Mouse (Mus musculus): Measurements from ENCODE around the gene AI854703. TPM values are rescaled to one million over a fixed set of nuclear protein-coding genes. Genes with fewer than 3 reads are reported as not detected.

AI854703 gene
- total RNA-seq (2021) = 10 to 100 TPM; 15.6 to 18.4 TPM
- long read RNA-seq, experiment 1, transcript AI854703-201 (4 exons, 3,517 nt) = major isoform, 6 of 23 reads
- long read RNA-seq, experiment 1, partial matches to known transcripts = 11 of 23 reads
- long read RNA-seq, experiment 1, other reads (novel, unspliced or antisense) = 6 of 23 reads
- long read RNA-seq, experiment 2, transcript AI854703-201 (4 exons, 3,517 nt) = major isoform, 12 of 38 reads
- long read RNA-seq, experiment 2, partial matches to known transcripts = 15 of 38 reads
- long read RNA-seq, experiment 2, other reads (novel, unspliced or antisense) = 11 of 38 reads

DNA sequence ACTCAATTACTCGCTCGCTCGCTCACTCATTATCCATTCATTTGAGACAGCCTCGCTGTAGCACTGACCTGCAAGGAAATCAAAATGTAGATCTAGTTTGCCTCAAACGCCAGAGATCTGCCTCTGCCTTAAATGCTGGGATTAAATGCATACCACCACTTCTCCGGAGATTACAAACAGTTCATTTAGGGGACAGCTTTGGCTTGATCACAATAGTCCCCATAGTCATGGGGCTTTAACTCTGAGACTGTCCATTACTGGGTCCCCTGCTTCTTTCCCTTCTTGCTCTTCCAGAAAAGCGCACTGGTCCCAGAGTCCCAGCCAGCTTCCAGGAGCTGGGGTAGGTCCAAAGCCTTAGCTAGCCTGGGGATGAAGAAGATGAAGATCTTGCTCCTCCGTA lies at the start of gene AI854703:
Gene AI854703, plus strand, starts transcription at position 301 of the 400 bp plus-strand sequence.
- intact Hi-C loops (cut with DNase I) = loop anchor here (5.0 kb wide), 1 partner anchor 34 kb away; the partner anchor contains the start of genes Gm44965 and Repin1
- DNase-seq (ENCODE audit: low spot score in 2 of 2) = no peak

- intact Hi-C loops (cut with DNase I) = no loop called here
- DNase-seq (ENCODE audit: low spot score in 2 of 2) = no peak
Measured at GRCm38 (mm10) chr6:48578736-48579135, 47.8 kb upstream of the AI854703 start.

GRCm38 (mm10) chr6:48579215-48579648 lies 47.3 kb upstream of the AI854703 start:
- DNase-seq (ENCODE audit: low spot score in 2 of 2) = no peak
- intact Hi-C loops (cut with DNase I) = no loop called here

DNA sequence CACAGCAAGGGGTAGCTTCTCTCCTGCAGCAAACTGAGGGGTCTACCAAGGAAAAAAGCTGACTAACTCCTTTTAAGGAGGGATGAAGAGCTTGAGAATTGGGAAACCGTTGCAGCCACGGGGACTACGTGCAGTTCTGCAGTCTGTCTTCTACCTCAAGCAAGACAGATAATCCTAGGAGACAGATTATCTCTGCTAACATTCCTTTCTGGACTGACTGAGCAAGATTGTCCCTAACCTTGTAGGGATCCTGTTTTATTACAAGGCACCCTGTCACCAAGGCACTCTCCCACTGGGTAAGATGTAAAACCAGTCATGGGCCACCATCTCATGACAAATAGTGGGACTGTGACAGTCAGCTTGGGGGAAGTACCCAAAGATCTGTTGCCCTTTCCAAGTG lies 45.3 kb upstream of the AI854703 start:
- no peak for DNase-seq (ENCODE audit: low spot score in 2 of 2)
- intact Hi-C loops (cut with DNase I) = no loop called here

DNA sequence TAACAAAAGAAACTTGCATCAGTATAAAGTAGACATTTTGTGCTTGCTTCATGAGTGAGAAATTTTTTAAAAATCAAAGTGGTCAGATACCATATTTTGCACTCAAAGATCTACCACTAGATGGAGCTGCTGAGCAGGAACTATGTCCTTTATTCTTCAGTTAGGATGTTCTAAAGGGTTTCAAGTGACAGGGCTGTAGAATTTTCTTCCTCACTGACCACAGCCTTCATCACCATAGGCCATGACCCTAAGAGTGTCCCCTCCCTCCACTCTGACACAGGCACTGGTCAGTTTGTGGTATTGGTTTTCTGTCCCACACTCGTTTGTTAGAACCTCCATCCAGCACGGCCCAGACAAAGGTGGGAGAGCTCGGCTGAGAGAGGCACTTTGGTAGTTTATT lies 44.5 kb upstream of the AI854703 start:
- DNase-seq (ENCODE audit: low spot score in 2 of 2) = peak; percentile 68 to 73
- intact Hi-C loops (cut with DNase I) = loop anchor here (2.0 kb wide), 1 partner anchor 61 kb away; no protein-coding TSS in a partner anchor

DNA sequence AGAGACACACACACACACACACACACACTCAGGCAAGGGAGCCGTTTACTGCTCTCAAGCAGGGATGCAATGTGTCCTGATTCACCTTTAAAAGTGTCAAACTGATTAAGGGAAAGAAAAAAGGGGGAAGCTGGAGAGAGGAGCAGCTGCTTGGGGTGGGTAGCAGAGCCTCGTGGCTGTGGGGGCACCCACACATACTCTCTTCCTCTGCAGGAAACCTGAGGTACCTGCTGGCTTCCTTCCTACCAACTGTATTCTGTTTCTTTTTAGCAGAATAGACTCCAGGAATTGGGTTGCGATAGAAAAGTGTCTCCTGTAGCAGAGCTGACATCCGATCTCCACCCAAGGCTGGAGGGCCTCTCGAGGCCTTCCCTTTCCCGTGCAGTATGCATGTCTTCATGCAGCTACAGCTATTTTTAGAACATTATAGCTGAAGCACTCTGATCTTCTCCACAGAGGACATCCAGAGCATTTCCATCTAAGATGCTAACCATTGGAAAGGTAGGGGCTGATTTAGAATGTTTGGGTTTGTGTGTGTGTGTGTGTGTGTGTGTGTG lies 37.3 kb upstream of the AI854703 start, which contains the start of gene Gm45021:
Gene Gm45021, plus strand, starts transcription at position 417 of the 557 bp plus-strand sequence.
- intact Hi-C loops (cut with DNase I) = no loop called here
- DNase-seq (ENCODE audit: low spot score in 2 of 2) = no peak

GRCm38 (mm10) chr6:48591221-48591845 lies 35.2 kb upstream of the AI854703 start:
- DNase-seq (ENCODE audit: low spot score in 2 of 2) = no peak
- intact Hi-C loops (cut with DNase I) = loop anchor here (5.0 kb wide), 1 partner anchor 36 kb away; the partner anchor contains the start of gene AI854703

DNA sequence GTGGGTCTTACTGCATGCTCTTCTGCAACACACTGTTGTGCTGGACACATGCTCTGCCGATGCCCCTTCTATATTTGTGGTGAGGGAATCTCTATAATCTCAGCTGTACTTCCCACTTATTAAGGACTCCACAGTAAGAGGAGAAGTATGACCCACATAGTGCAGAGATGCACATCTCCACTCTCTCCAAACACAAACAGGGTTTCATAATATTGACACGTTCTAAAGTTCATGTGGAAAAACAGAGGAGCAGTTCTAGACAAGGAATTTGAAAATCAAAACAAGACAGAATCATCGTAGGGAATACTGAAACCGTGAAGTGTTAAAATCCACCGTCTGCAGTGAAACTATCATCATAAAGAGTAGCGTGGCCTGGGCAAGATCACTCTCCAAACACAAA lies 34.7 kb upstream of the AI854703 start:
- intact Hi-C loops (cut with DNase I) = loop anchor here (5.0 kb wide), 1 partner anchor 35 kb away; the partner anchor contains the start of gene AI854703
- no peak for DNase-seq (ENCODE audit: low spot score in 2 of 2)

GRCm38 (mm10) chr6:48593158-48594042 lies 33.2 kb upstream of the AI854703 start, which contains the start of the genes Repin1 and Gm44965:
Gene Repin1, plus strand, starts transcription at chr6:48593883.
Gene Gm44965, plus strand, starts transcription at chr6:48593941.
- peak; percentile 90 to 92 for DNase-seq (ENCODE audit: low spot score in 2 of 2)
- intact Hi-C loops (cut with DNase I) = loop anchor here (5.0 kb wide), 1 partner anchor 34 kb away; the partner anchor contains the start of gene AI854703

GRCm38 (mm10) chr6:48594043-48594738 lies 32.4 kb upstream of the AI854703 start:
- intact Hi-C loops (cut with DNase I) = loop anchor here (5.0 kb wide), 1 partner anchor 33 kb away; the partner anchor contains the start of gene AI854703
- peak; percentile 65 to 69 for DNase-seq (ENCODE audit: low spot score in 2 of 2)

GRCm38 (mm10) chr6:48595278-48595677 lies 31.3 kb upstream of the AI854703 start:
- peak in 1 of 2 experiments; percentile 57 for DNase-seq (ENCODE audit: low spot score in 2 of 2)
- intact Hi-C loops (cut with DNase I) = no loop called here

GRCm38 (mm10) chr6:48596545-48597232 lies 29.9 kb upstream of the AI854703 start:
- intact Hi-C loops (cut with DNase I) = no loop called here
- DNase-seq (ENCODE audit: low spot score in 2 of 2) = no peak

DNA sequence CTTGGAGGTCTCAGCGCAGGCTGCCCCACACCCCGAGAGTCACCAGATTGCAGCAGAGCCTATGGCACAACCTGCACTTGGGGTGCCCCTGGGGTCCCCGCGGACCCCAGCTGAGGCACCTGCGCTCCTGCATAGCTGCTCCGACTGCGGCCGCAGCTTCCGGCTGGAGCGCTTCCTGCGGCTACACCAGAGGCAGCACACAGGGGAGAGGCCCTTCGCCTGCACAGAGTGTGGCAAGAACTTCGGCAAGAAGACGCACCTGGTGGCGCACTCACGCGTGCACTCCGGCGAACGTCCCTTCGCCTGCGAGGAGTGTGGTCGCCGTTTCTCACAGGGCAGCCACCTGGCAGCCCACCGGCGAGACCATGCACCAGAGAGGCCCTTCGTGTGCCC lies 29.3 kb upstream of the AI854703 start:
- no peak for DNase-seq (ENCODE audit: low spot score in 2 of 2)
- intact Hi-C loops (cut with DNase I) = no loop called here

DNA sequence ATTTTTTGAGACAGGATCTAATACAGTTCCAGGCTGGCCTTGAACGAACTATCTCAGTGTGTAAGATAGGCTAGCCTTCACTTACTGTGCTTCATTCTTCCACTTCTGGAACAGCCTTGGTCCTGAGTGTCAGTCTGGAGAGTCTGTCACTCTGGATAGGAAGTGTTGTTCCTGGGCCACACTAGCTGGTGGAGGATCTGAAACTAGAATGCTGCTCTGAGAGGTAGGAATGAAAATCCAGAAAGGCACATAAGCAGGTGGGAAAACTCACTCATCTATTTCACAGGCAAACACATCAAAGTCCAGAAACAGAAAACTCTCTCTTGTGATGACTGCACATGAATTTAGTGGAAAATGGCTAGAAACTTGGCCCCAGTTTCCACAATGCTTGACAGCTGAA lies 26.0 kb upstream of the AI854703 start:
- intact Hi-C loops (cut with DNase I) = no loop called here
- no peak for DNase-seq (ENCODE audit: low spot score in 2 of 2)

DNA sequence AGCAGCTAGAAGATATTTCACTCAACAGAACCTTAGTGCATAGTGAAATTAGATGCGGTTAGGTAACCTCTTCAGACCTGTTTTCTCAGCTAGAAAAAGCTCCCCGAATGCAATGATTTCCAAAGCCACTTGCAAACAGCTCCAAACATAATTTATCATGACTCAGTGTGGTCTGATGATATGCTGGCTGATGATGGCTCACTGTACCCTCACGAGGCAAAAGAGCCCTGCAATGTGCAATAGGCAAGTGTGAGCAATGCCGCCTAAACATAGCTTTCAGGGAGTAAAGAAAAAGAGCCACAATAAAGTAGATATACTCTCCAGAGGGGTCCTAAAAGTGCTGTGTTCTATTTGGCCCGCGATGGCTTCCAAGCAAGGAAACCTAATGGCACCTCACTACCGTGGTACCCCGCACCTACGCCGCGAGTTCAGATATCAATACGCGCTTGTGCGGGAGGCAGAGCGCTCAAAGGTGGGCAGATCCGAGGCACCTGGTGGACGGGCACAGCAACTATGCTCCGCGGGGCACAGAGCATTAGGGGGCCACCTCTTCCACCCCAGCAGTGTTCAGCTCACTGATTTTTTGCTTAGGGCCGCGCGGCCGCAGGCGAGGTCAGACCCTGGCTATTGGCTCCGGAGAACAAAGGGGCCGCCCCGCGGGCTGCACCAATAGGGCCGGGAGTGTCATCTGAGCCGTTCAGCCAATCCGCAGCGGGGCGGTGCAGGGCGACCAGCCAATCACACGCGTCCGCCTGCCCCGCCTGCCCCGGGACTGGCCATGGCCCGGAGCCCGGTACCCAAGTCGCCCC lies 25.1 kb upstream of the AI854703 start, which contains the start of gene Zfp775:
Gene Zfp775, plus strand, starts transcription at position 793 of the 809 bp plus-strand sequence.
- DNase-seq (ENCODE audit: low spot score in 2 of 2) = peak; percentile 97
- intact Hi-C loops (cut with DNase I) = no loop called here

- DNase-seq (ENCODE audit: low spot score in 2 of 2) = peak; percentile 52 to 64
- intact Hi-C loops (cut with DNase I) = no loop called here
Measured at GRCm38 (mm10) chr6:48602080-48602741, 24.4 kb upstream of the AI854703 start.
